Mouse (Mus musculus): ENCODE data around the gene Slc5a11.

Gene Slc5a11

DNA sequence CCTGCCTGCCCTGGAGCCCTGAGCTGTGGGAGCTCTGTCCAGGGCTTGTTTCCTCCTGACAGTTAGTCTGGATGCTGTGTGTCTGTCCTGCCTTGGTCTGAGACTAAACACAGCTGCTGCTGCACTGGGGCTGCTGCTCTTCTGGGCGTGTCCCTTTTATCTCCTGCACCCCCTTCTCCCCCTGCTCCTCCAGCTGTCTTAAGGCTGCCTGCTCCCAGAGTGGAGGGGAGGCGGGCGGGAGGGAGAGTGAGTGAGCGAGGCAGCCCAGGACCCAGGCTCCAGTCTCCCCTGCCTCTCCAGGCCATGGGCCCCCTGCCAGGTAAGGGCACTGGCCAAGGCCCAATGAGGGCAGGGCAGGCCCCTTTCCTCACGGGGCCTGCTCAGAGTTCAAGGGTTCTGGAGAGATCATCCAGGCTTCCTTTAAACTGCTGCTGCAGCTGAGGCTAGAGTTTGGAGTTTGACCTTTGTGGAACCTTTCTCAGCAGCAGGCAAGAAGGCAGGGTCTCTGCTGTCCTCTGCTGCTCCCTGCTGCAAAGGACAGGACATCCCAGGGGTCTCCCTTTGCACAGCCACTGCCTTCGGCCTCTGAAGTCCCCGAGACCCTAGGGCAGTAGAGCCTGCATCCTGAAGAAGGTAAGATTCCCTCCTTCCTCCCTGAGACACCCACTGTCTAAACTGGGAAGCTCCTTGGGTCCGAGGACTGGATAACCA lies at the start of gene Slc5a11:
Gene Slc5a11 (plus strand): TSS at position 416 of the 711 bp plus-strand sequence.
- in situ Hi-C loops (cut with MseI, MboI): no loop called here

DNA sequence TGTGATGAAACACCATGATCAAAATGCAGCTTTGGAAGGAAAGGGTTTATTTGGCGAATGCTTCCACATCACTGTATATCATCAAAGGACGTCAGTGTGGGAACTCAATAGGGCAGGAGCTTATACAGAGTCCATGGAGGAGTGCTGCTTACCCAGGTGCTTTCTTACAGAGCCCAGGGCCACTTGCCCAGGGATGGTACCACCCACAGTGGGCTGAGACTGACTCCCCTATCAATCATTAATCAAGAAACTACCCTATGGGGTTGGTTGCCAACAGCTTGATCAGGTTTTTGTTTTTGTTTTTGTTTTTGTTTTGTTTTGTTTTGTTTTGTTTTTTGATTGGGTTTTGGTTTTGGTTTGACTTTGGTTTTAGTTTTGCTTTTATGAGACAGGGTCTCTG lies 47.1 kb upstream of the Slc5a11 start:
- in situ Hi-C loops (cut with MseI, MboI): no loop called here

DNA sequence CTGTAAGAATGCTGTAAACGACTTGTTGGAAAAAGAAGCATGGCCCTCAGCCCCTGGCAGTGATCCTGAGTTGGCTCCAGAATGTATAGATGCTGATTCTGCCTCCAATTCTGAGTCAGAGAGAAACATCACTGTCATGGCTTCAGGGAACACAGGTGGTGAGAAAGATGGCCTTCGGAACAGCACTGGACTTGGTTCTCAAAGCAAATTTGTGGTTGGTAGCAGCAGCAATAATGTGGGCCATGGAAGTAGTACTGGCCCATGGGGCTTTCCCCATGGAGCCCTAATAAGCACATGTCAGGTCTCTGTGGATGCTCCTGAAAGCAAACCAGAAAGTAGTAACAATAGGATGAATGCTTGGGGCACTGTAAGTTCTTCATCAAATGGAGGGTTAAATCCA lies 45.0 kb upstream of the Slc5a11 start:
- in situ Hi-C loops (cut with MseI, MboI): no loop called here

DNA sequence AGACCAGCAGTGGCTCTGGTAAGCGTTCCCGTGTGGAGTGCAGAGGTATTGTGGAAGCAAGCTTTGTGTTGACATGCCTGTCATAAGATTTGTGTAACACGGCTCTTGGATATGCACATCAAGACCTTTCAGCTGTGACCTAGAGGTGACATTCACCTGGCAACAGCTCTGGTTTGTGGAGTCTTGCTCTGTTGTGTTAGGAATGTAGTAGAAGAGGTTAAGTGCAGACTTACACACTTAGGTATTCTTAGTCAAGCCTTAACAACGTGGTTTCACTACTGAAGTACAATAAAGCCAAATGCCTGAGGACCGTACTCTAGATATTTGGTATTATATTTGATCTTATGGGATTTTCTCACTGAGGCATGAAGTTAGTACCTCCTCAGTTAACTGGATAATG lies 42.5 kb upstream of the Slc5a11 start:
- in situ Hi-C loops (cut with MseI, MboI): no loop called here

DNA sequence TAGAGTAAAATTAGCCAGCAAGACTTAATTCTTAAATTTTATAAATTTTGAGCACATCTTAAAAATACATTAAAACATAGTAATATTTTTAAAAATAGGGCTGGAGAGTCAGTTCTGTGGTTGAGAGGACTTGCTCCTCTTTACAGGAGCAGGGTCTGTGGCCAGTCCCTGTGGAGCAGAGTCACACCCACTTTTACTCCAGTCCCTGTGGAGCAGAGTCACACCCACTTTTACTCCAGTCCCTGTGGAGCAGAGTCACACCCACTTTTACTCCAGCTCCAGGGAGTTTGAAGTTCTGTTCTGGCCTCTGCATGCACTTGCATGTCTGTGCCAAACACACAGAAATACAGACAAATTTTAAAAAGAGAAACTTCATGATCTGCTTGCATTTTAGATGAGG lies 37.4 kb upstream of the Slc5a11 start:
- in situ Hi-C loops (cut with MseI, MboI): no loop called here

DNA sequence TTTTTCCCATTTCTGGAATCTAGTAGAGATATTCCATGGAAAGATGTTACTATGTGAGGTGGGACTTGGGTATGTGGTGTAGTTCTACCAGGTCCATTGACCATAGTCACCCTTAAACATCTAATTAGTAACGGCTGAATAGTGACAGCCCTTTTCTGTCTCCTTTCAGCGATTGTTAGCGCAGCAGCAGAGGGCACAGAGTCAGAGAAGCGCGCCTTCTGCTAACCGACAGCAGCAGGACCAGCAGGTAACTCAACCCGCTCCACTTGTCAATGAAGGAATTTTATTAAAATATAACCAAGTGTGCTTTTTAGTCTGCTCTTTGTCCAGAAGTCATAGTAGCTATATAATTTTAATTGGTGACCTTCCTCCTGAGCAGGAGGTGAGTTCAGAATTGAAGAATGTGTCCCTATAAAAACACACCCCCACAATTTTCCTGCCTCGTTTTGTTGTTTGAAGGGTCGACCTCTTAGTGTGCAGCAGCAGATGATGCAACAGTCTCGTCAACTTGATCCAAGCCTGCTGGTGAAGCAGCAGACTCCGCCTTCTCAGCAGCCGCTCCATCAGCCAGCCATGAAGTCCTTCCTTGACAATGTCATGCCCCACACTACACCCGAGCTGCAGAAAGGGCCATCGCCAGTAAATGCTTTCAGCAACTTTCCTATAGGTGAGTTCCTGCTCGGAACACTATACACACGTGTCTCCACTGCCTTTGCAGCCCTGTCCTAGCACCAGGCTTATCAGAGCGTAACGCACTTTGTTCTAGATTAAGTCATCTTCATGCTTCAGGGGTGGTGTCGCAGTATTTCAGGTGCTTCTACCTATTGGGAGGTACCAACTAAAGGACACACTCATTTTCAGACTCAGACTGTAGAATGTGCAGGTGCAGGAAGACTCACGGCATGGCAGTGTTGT lies 32.5 kb upstream of the Slc5a11 start:
- in situ Hi-C loops (cut with MseI, MboI): no loop called here

DNA sequence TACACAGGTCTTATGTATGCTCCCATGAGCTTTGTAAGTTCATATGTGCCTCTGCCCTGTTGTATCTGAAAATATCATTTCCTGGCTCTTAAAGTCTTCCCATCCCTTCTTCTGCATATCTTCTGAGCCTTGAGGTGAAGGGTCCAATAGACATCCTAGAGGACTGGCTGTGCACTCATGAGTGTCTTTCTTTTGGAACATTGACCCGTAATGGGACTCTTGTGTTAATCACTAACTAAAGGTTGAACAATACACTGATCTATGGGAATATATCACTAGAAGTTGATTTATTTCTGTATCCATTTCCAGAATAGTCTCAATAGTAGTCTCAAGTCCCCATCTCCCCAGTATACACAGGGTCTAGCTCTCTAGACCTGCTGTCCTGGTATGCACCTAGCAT lies 29.7 kb upstream of the Slc5a11 start:
- in situ Hi-C loops (cut with MseI, MboI): no loop called here

DNA sequence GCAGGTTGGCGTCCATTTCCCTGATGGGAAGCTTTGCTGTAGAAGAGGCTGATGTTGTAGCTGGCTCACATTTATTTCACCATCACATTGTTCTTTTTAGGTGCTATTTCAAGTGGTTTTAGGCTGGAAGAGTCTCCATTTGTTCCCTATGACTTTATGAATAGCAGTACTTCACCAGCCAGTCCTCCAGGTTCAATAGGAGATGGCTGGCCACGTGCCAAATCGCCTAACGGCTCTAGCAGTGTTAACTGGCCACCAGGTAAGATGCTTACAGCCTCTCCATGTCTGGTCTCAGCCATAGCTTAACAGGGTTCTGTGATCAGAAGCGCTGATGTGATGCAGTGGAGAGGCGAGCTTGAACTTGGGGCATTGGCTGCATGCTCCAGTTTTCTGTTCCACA lies 28.1 kb upstream of the Slc5a11 start:
- in situ Hi-C loops (cut with MseI, MboI): no loop called here

DNA sequence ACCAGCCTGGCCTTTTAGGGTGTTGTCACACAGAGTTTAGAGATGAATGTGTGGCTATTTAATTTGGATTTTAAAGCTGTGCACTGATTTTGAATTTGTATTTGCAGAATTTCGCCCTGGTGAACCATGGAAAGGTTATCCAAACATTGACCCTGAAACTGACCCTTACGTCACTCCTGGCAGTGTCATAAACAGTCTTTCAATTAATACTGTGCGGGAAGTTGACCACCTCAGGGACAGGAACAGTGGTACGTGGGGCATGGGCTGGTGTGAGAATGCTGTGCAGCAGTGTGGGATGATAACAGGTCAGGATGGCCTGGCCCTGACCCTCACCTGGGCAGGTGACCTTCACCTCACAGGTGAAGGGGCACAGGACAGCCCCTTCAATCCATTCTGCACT lies 27.3 kb upstream of the Slc5a11 start:
- in situ Hi-C loops (cut with MseI, MboI): no loop called here

DNA sequence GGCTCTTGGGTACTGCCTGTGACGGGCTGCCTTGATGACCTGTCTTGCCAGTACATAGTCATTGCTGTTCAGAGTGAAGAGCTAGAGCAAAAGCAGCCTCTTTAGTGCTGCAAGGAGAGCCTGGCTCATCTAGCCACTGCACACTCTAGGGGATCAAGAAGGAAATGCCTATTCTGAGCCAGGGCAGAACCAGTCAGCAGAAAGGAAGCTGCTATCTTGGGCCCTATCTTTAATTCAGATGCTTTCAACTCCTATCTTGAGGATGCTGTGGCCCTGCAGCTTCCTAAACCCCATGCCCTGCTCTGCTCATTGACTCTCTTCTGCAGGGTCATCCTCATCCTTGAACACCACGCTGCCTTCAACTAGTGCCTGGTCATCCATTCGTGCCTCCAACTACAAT lies 26.1 kb upstream of the Slc5a11 start:
- in situ Hi-C loops (cut with MseI, MboI): no loop called here

DNA sequence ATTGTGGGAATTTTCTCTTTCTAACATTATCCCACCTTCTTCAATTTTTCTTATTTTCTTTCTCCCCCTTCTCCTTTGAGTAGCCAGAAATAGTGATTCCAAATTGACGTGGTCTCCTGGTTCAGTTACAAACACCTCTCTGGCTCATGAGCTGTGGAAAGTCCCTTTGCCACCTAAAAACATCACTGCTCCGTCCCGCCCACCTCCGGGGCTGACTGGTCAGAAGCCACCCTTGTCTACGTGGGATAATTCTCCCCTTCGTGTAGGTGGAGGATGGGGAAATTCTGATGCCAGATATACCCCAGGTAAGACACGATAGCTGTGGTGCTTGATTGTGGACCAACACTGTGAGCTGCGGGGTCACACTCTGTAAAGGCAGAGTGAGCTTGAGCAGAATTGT lies 24.8 kb upstream of the Slc5a11 start:
- in situ Hi-C loops (cut with MseI, MboI): no loop called here

DNA sequence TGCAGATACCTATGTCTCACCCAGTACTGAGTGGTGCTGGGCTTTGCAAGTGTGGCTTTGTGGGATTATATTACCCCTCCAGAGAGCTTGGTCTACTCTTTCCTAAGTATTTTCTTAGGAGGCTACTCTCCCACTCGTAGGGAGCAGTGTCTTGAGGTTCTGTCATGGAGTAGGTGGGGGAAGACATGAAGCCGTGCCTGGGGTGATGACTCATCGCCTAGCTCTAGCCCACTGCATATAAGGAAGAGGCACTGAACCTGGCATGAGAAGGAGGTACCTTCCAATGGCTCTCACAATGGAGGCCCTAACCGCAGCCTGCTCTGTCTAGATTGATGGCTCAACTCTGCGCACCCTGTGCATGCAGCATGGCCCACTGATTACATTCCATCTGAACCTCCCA lies 22.8 kb upstream of the Slc5a11 start:
- in situ Hi-C loops (cut with MseI, MboI): no loop called here

DNA sequence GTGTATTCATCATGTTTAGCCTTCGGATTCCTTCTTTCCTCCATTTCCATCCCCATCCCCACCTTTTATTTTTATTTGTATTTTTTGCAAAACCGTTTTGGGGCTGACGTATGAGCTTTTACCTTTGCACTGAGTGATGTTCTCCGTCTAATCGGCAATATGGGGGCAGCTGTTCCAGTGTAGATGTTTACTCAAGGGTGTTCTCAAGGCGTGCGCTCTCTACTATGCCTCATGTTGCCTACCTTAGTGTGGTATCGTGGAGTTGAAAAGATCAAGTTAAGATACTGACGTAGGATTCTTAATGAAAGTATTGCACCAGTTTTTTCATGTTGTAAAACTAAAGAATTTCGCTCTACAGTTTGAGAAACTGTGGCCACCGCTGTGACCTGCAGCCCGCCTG lies 21.4 kb upstream of the Slc5a11 start:
- in situ Hi-C loops (cut with MseI, MboI): no loop called here

DNA sequence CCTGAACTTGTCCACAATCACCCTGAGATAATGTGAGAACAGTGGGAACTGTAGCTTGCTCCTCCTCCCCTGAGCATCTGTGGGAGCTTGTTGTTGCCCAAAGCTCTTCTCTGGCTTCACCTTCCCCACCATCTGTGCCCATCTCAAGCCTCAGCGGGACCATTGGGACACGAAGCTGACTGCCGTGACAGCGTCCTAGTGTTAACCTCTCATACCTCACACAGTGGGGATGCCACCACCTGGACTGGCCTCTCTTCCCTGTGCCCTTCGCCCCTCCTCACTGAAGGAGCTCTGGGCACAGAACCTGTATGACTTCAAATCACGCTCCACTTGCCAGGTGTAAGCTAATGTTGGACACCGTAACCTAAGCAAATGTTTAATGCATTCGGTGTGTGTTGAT lies 19.9 kb upstream of the Slc5a11 start:
- in situ Hi-C loops (cut with MseI, MboI): no loop called here

DNA sequence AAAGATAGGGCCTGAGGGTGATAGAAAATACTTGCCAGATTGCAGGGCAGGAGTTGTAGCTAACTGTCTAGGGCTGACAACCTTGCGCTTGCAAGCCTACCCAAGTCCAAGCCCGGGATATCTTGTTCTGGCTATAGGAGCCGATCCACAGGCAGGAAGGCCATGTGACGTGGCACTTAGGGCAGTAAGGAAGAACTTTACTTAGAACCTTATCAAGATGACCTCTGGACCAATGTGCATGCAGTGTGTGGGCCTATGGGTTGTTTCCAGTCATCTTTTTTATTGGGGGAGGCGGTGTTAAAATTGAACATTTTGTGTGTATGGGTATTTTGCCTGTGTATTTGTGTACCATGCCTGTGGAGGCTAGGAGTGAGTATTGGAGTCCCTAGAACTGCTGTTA lies 18.1 kb upstream of the Slc5a11 start:
- in situ Hi-C loops (cut with MseI, MboI): no loop called here

DNA sequence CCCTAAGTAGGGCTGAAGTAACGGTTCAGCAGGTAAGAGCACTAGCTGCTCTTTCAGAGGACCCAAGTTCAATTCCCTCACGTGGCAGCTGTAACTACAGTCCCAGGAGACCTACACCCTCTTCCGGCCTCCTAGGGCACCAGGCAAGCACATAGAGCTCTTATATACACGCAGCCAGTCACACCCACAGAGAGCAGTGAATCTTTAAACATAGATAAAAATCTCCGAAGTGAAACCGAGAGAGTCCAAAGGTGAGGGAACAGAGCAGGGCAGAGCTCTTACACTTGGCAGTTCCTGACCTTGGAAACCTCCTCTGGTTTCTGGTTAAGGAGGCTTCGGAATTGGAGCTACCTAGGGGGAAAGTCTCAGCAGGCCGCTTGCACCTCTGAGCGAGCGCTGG lies 15.9 kb upstream of the Slc5a11 start:
- in situ Hi-C loops (cut with MseI, MboI): no loop called here

DNA sequence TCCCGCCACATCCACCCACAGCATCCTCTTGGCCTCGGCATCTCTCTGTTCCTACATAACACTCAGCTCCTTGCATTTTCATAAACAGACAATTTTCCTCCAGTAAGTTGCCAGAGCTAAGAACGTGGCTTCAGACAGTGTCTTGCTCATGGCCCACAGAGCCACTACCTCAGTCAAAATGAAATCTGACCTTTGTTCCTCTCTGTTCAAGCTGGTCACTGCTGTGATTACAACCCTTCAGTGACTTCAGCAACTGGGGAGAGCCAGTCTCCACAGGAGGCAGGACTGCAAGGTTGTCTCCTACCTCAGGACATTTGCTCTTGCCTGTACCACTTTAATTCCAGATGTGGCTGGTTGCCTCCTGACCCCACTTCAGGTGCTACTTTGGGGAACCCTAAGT lies 15.4 kb upstream of the Slc5a11 start:
- in situ Hi-C loops (cut with MseI, MboI): no loop called here

DNA sequence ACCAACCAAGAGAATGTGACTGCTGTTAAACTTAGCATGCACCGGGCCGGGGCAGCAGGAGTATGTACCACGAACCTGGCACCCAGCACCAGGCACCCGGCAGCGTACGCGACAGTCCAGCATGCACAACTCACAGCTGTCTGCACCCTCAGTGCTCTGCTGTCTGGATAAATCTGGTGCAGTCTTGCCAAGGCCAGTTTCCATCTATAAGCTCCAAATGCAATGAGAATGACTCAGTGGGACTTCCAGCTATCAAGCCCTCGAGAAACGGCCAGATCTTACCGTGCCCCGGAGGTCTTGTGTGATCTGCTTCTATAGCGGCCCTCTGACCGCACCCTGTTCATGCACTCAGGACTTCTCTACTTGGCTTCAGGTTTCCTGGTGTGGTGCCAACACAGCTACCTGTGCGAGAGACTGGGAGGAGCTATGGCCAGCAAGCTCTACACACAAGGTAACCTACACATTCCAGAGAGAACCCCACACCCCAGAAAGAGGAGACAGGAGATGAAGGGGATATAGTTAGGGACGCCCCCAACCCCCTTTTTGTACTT lies 14.8 kb upstream of the Slc5a11 start:
- in situ Hi-C loops (cut with MseI, MboI): loop anchor here in 1 of 2 experiments (5.0 kb wide), 1 partner anchor 268 kb away; no protein-coding TSS in a partner anchor

DNA sequence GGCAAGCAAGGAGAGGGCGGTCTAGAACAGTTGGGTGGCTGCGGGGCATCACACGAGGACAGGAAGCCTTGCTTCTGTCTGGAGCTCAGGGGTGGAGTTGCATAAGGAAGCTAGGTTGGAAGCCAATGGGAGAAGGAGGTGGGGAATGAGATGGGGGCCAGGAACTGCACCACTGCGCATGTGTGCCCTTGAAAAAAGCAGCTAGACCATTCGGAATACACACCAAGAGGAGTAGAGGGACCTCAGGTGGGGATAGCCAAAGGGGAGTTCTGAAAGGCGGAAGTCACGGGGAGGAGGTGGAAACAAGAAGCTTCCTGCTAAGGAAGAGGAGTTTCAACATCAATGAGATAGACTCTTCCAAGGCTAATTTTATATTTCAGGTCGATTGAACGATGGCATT lies 13.9 kb upstream of the Slc5a11 start:
- in situ Hi-C loops (cut with MseI, MboI): loop anchor here in 1 of 2 experiments (5.0 kb wide), 1 partner anchor 267 kb away; no protein-coding TSS in a partner anchor

DNA sequence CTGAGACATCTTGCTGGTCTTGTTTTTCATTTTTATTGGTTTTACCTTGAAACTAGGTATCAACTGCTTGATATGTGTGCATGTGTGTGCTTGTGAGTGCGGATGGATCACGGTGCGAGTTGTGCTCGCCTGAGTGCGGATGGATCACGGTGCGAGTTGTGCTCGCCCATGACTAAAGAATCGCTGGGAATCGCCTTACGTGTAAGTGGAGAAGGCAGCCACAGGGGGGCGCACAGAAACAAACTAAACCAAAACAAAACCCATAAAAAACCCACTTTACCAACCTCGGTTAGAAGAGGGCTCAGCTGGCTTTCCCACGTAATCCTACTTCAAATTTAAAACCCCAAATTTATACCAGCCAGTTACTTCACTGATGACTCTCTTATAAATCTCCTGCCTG lies 9.3 kb upstream of the Slc5a11 start:
- in situ Hi-C loops (cut with MseI, MboI): loop anchor here in 1 of 2 experiments (5.0 kb wide), 1 partner anchor 262 kb away; no protein-coding TSS in a partner anchor

DNA sequence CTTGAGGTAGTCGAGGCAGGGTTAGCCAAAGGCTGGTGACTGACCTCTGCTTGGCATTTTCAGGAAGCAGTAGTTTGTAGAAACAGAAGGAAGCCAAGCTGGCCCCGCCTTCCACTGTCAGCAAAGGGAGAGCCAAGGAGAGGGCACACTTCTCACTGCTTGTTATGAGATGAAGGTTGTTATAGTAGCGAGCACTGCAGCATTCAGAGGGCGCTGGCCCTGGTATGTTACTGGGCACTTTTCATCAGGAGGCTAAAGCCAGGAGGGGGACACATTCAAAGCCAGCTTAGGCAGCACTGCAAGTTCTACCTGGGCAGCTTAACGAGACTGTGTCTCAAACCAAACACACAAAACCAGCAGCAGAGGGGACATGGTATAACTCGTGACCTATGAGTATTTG lies 7.0 kb upstream of the Slc5a11 start:
- in situ Hi-C loops (cut with MseI, MboI): loop anchor here in 1 of 2 experiments (5.0 kb wide), 1 partner anchor 260 kb away; no protein-coding TSS in a partner anchor

DNA sequence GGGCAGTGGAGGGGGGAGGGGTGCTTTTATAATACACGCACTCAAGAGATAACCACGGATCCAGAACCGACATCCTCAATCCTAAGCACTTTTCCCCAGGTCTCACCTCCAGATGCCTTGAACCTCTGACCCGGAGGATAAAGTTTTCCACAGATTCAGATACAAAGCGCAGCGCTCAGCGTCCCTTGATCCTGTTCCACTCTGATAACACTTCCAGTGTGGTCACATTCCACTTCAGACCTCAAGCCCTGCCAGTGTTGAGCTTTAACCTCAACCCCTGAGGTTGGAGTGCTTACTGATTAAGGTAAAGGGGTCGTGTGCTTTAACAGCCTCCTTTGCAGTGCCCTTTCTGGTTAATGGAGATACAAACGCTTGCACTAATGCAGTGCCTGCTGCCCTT lies 4.7 kb upstream of the Slc5a11 start:
- in situ Hi-C loops (cut with MseI, MboI): loop anchor here in 1 of 2 experiments (5.0 kb wide), 1 partner anchor 257 kb away; no protein-coding TSS in a partner anchor

All from mouse trophoblast stem cell (cell line).